Mouse (Mus musculus): ENCODE results near the gene Cptp.
A peak's percentile ranks its signal among the peaks of the same experiment; 100 is the strongest.

Gene Cptp

DNA sequence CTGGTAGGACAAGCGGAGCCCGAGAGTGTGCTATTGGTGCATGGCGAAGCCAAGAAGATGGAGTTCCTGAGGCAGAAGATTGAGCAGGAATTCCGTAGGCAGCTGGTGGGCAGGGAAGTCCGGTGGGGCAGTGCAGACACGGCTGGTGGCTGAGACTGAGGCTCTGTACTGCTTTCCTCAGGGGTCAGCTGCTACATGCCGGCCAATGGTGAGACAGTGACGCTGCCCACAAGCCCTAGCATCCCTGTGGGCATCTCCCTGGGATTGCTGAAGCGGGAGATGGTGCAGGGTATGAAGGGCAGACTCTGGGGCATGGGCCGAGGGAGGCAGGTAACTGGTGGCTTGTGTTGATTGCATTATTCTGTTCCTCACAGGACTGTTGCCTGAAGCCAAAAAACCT lies 18.4 kb upstream of the Cptp start:
- no peak for DNase-seq (ENCODE audit: low spot score)

- DNase-seq (ENCODE audit: low spot score) = no peak
Measured at GRCm38 (mm10) chr4:155886330-155886729, 17.1 kb upstream of the Cptp start.

GRCm38 (mm10) chr4:155883587-155883986 lies 14.3 kb upstream of the Cptp start:
- no peak for DNase-seq (ENCODE audit: low spot score)

DNA sequence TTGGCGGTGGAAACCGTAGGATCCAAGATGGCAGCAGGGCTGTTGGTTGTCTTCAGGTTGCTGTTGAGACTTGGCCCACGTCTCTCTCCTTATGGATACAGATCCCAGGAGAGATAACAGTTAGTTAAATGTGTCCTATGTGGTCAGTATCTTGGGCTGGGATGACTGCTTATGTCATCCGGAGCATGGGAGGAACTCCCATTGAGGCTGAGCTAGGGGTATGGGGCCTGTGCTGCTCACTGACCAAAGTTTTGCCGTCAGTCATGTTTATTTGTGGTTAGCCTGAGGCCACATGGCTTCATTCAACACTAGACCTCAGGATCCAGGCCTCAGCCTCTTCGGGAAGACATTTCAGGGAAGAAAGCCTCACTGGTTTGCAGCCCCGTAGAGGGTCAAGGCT lies 2.2 kb upstream of the Cptp start:
- DNase-seq (ENCODE audit: low spot score) = no peak

- no peak for DNase-seq (ENCODE audit: low spot score)
Measured at GRCm38 (mm10) chr4:155868614-155869298, 484 bp downstream of the Cptp start.

DNA sequence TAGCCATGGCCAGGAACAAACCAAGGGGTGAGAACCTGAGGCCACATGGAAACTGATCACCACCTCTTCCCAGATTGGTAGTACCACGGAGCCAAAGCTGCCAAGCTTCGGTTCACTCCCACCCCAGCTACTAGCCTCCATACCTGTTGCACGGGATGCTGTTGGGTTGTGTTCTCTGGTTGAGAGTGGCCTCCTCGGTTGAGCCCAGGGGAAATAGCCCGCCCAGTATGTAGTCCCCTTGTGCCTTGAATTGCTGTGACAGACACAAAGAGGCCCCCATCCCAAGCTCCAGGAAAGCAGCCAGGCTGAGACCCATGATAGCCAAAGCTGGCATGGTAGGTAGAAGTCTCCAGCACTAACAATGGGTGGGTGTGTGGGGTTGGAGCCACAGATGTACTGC lies 6.2 kb downstream of the Cptp start, which contains the start of gene Tas1r3:
Tas1r3 (minus strand) TSS at position 362 of the 400 bp plus-strand sequence.
- DNase-seq (ENCODE audit: low spot score) = no peak

- DNase-seq (ENCODE audit: low spot score) = no peak
Measured at GRCm38 (mm10) chr4:155861787-155862186, 7.5 kb downstream of the Cptp start.

GRCm38 (mm10) chr4:155859318-155859717 lies 9.9 kb downstream of the Cptp start:
- DNase-seq (ENCODE audit: low spot score) = peak; percentile 74

DNA sequence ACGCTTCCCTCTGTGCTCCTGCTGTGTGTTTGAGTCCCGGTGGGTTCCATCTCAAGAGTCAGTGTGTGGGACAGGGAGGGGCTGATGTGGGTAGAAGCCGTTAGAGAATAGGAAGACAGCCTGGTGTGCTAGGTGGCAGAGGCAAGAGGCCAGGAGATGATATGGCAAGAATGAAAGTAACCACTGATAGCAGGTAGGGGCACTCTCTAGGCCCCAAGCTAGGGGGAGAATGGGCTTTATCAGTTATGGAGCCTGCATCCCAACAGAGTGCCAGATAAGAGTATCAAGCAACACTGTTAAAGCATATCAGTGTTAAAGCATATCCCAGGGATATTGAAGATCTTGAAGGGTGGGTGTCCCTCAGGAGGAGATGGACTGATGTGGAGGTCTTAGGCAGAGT lies 12.4 kb downstream of the Cptp start:
- no peak for DNase-seq (ENCODE audit: low spot score)

GRCm38 (mm10) chr4:155856071-155856470 lies 13.2 kb downstream of the Cptp start:
- DNase-seq (ENCODE audit: low spot score) = no peak

- DNase-seq (ENCODE audit: low spot score) = no peak
Measured at GRCm38 (mm10) chr4:155854991-155855390, 14.2 kb downstream of the Cptp start.

DNA sequence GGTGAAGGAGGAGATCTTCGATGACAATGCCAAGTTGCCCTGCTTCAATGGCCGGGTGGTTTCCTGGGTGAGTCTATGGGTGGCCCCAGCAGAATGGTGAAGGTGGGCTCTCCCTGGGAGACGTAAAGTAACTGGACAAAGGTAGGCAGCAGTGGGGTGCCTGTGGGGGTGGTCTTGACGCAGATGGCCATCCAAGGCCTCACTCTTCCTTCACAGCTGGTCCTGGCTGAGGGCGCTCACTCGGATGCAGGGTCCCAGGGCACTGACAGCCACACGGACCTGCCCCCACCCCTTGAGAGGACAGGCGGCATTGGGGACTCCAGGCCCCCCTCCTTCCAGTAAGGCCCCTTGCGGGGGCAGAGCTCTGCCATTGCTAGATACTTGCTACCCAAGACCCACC lies 15.8 kb downstream of the Cptp start:
- DNase-seq (ENCODE audit: low spot score) = no peak

DNA sequence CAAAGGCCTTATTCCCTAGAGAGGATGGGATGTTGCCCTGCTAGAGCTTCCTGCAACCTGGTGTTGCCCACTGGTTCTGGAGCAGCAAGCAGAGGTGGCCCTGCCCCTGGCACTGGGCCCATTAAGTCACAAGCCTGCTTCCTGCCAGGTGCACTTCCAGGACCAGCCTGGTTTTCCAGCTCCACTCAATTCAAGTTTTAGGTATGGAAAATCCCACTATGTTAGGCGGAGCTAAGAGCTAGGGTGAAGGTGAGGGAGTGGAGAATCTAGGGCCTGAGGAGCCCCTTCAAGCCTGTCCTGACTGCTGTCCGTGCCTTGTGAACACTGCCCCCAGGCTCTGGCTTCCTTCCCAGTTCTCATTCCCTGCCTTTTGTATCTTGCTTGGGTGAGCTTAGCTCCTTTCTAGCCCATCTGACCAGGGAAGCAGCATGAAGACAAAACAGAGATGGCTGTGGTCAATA lies 17.3 kb downstream of the Cptp start:
- no peak for DNase-seq (ENCODE audit: low spot score)

DNA sequence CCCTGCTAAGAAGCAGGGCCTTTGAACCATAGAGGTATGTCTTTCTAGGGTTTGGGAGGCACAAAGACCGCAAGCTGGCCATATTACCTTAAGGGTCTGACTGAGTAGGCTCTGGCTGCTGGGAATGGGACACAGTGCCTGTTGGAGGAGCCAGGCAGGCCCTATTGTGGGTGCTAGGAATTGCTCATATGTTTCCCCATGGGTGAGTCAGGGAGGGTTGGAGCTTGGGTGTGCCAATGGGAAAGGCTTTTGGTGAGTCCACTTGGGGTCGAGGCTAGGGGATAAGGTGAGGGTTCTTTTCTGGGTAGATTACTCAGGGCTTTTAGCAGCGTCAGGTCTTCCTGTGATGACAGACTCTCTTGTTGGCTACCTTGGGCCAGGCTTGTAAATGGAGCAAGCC lies 17.9 kb downstream of the Cptp start:
- DNase-seq (ENCODE audit: low spot score) = no peak

DNA sequence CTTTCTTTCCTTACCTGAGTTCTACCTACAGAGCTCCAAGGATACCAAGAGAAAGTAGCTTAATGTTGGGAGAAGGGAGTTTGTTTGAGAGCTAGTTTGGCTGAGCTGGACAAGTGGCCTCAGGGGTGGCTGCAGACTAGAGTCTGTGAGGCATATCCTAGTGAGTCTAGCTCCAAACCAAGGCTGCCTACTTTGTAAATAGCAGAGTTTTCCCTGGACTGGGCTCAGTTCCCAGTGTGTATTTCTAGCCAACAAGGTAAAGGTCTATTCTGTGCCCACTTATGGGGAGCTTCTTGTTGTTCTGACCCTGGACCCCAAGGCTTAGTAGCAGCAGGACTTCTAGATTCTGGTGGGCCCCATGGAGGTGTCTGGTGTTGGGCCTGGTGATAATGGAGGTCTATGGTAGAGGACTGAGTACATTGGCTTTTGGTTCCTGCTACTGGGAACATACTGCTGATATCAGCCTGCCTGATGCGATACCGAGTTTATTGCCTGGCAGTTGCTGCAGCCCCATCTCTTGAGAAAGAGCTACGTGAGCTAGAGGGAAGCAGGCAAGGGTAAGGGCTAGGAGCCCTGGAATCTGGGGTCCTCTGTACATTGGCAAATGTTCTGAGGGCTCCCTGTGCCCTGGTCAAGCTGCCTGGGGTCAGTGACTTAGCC lies 19.3 kb downstream of the Cptp start:
- no peak for DNase-seq (ENCODE audit: low spot score)

DNA sequence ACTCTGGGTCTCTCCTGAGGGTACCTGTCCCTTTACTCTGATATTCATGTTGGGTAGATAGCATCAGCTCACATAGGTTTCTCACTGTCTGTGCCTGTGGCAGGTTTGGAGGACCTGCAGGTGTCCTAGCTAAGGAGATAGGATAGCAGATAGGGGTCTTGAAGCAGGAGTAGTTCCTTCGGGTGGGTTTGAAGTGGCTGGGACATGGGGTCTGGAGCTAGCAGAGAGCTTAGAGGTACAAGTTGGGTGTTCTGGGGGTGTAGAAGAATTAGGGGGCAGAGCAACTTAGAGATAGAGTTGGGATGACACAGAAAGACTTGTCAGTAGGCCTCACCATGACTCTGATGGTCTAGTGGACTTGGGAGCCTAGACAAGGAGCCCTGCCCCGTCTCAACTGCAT lies 19.8 kb downstream of the Cptp start:
- no peak for DNase-seq (ENCODE audit: low spot score)

GRCm38 (mm10) chr4:155848434-155849095 lies 20.7 kb downstream of the Cptp start:
- DNase-seq (ENCODE audit: low spot score) = peak; percentile 80

GRCm38 (mm10) chr4:155847591-155848352 lies 21.5 kb downstream of the Cptp start:
- DNase-seq (ENCODE audit: low spot score) = peak; percentile 55

- DNase-seq (ENCODE audit: low spot score) = peak; percentile 92
Measured at GRCm38 (mm10) chr4:155846871-155847578, 22.2 kb downstream of the Cptp start, which contains the start of gene Dvl1. TSS of gene Dvl1 (plus strand) at chr4:155847402.

DNA sequence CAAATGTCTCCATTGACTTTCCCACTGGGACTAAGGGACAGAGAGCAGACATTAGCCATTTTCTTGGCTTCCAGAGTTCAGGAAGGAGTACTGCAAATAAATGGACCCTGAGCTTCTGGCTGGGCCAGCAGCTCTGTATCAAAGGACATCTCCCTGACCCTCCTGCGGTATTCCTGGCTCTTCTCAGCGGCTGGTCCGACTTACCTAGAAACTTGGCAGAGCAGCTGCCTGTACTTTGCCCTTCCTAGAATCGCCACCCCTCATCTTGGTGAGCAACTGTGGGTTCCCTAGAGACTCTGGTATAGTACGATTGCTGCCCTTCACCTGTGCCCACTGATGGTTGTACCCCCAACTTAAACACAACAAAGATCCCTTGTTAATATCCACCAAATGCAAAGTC lies 26.0 kb downstream of the Cptp start:
- DNase-seq (ENCODE audit: low spot score) = no peak

DNA sequence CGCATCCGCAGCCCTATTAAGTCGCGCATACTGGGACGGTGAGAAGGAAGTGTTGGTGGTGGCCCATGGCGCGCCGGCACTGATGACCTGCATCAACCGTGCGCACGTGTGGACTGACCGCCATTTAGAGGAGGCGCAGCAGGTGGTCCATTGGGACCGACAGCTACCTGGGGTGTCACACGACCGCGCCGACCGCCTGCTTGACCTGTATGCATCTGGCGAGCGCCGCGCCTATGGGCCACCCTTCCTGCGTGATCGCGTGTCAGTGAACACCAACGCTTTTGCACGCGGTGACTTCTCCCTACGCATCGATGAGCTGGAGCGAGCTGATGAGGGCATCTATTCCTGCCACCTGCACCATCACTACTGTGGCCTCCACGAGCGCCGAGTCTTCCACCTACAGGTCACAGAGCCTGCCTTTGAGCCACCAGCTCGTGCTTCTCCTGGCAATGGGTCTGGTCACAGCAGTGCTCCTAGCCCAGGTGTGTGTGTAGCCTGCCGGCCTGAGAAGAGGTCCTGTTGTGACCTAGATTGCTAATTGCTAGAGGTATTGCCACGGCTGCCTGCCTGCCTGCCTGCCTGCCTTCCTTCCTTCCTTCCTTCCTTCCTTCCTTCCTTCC lies 27.5 kb downstream of the Cptp start:
- DNase-seq (ENCODE audit: low spot score) = no peak
